Mouse (Mus musculus) MEL (cell line): Measurements from ENCODE around the gene Ppp1r27.

Source experiments
- CHD2 ChIP-seq: IDR thresholded peaks from 2 replicates; pipeline ENCODE4 v1.6.1; 2011; ENCODE audit warnings: low read length, improper control_type of control experiment
- CTCF ChIP-seq, 3 experiments: IDR thresholded peaks in 2 of 3; conservative IDR thresholded peaks in 1 of 3; 2 replicates each; pipeline ENCODE4 v1.5.1; 2011 to 2012; ENCODE audit warnings: low read length in 3 of 3, low read depth in 2 of 3, mild to moderate bottlenecking in 2 of 3, improper control_type of control experiment in 1 of 3, inconsistent platforms in 1 of 3, mixed read lengths in 1 of 3, moderate library complexity in 1 of 3; ENCODE audit not compliant: control insufficient read depth in 1 of 3, insufficient read depth in 1 of 3, poor library complexity in 1 of 3, severe bottlenecking in 1 of 3
- EP300 ChIP-seq, 2 experiments: IDR thresholded peaks; 2 replicates each; pipeline ENCODE4 v1.6.1; 2011; ENCODE audit warnings: improper control_type of control experiment in 2 of 2, low read length in 2 of 2, low read depth in 1 of 2, mild to moderate bottlenecking in 1 of 2
- GABPA ChIP-seq: IDR thresholded peaks from 2 replicates; pipeline ENCODE4 v1.6.1; 2012; ENCODE audit warnings: low read depth, mild to moderate bottlenecking, inconsistent platforms, low read length, improper control_type of control experiment, moderate library complexity
- GATA1 ChIP-seq: IDR thresholded peaks from 2 replicates; pipeline ENCODE4 v1.6.1; 2011; ENCODE audit warnings: low read depth, low read length, improper control_type of control experiment
- MAX ChIP-seq: IDR thresholded peaks from 2 replicates; pipeline ENCODE4 v1.6.1; 2011; ENCODE audit warnings: low read length, improper control_type of control experiment
- MYC ChIP-seq: IDR thresholded peaks from 2 replicates; pipeline ENCODE4 v1.6.1; 2011; ENCODE audit warnings: low read depth, mild to moderate bottlenecking, low read length, improper control_type of control experiment, moderate library complexity
- SIN3A ChIP-seq: IDR thresholded peaks from 2 replicates; pipeline ENCODE4 v1.6.1; 2012; ENCODE audit warnings: low read length, improper control_type of control experiment, inconsistent platforms
- SMC3 ChIP-seq: IDR thresholded peaks from 2 replicates; pipeline ENCODE4 v1.6.1; 2011; ENCODE audit warnings: low read depth, low read length, improper control_type of control experiment
- TCF12 ChIP-seq: IDR thresholded peaks from 2 replicates; pipeline ENCODE4 v1.6.1; 2014; ENCODE audit warnings: low read depth, mild to moderate bottlenecking, inconsistent platforms, low read length, improper control_type of control experiment, moderate library complexity
- USF1 ChIP-seq: IDR thresholded peaks from 2 replicates; pipeline ENCODE4 v1.6.1; 2014; ENCODE audit warnings: low read depth, mild to moderate bottlenecking, inconsistent platforms, low read length, improper control_type of control experiment, moderate library complexity
- ZNF384 ChIP-seq: IDR thresholded peaks from 2 replicates; pipeline ENCODE4 v1.6.1; 2012; ENCODE audit warnings: low read depth, mild to moderate bottlenecking, inconsistent platforms, low read length, improper control_type of control experiment

DNA sequence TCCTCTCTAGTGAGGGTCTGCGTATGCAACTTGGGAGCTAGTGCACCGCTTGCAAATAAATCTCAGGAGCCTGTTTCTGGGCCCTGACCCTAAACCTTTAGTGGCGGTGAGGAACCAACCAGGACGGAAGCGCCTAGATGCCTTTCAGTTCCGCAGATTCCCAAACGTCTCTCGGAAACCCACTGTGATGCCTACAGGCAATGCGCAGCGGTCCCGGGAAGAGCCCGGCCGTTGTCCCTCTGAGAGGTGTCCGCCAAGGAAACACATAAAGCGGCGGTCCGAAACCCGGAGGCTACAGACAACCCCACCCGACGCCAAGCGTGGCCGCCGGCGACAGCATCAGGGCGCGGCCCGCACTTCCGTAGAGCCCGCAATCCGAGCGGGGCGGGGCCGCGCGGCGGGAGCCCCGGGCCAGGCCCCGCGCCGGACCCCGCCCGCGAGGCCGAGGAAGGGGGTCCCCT, 30.0 kb upstream of the Ppp1r27 start:
- TF ChIP-seq GATA1 (no peak), MAX (no peak), MYC (no peak), USF1 (no peak), ZNF384 (no peak), CTCF (IDR thresholded peaks at IDR 0.05 in 2 of 3, conservative IDR thresholded peaks at IDR 0.05 in 1 of 3; ENCODE audit: control insufficient read depth in 1 of 3, insufficient read depth in 1 of 3, low read depth in 2 of 3, low read length in 3 of 3, poor library complexity in 1 of 3, severe bottlenecking in 1 of 3) (no peak), GABPA (no peak), TCF12 (no peak), EP300 (IDR thresholded peaks at IDR 0.05; ENCODE audit: low read depth in 1 of 2, low read length in 2 of 2) (no peak), CHD2 (no peak), SMC3 (no peak), SIN3A (no peak)
